Mouse (Mus musculus): Measurements from ENCODE around the gene Spin2-ps6. TPM values are rescaled to one million over a fixed set of nuclear protein-coding genes. Genes with fewer than 3 reads are reported as not detected.

Gene Spin2-ps6
- not detected for polyA plus RNA-seq (2014; fragmentation: Illumina TruSeq; extraction: RNeasy Lipid Tissue Mini Kit (QIAGEN cat#74804); ENCODE audit: low read depth, low replicate concordance)

GRCm38 (mm10) chrX:33234569-33234968, at the start of gene Spin2-ps6:
Gene Spin2-ps6 (plus strand): TSS chrX:33234869.

Other genes starting within 250 kb of the Spin2-ps6 start
- gene Btbd35f12, start 78.5 kb downstream of the Spin2-ps6 start, polyA plus RNA-seq (2014; fragmentation: Illumina TruSeq; extraction: RNeasy Lipid Tissue Mini Kit (QIAGEN cat#74804); ENCODE audit: low read depth, low replicate concordance), result 6.1 TPM

All from testis, adult 10 weeks (tissue).